Mouse (Mus musculus): ENCODE results near the gene Nfrkb. TPM values are rescaled to one million over a fixed set of nuclear protein-coding genes. Genes with fewer than 3 reads are reported as not detected.

Nfrkb gene
- polyA plus RNA-seq (2014; fragmentation: Illumina TruSeq; extraction: RNeasy Lipid Tissue Mini Kit (QIAGEN cat#74804); ENCODE audit: low read depth, low replicate concordance) = 6.7 TPM

DNA sequence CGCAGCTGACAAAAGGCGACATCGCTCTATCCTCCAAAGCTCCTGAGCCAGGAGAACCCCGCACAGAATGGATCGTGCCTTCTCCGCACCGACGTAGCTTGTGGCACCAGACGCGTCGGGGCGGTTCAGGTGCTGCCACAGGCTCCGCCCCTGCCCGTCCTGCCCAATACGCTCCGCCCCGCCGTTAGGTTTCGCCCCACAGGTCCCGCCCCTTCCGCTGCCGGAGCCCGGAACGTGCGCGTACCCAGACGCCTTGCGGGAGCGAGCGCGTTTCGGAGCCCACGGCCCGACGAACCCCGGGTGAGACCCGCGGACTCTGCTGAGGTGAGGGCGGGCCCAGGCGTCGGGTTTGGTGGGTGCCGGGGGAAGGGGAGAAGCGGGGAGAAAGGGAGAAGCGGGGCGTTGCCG is at the start of gene Nfrkb:
Nfrkb (plus strand) TSS at position 246 of the 408 bp plus-strand sequence.

DNA sequence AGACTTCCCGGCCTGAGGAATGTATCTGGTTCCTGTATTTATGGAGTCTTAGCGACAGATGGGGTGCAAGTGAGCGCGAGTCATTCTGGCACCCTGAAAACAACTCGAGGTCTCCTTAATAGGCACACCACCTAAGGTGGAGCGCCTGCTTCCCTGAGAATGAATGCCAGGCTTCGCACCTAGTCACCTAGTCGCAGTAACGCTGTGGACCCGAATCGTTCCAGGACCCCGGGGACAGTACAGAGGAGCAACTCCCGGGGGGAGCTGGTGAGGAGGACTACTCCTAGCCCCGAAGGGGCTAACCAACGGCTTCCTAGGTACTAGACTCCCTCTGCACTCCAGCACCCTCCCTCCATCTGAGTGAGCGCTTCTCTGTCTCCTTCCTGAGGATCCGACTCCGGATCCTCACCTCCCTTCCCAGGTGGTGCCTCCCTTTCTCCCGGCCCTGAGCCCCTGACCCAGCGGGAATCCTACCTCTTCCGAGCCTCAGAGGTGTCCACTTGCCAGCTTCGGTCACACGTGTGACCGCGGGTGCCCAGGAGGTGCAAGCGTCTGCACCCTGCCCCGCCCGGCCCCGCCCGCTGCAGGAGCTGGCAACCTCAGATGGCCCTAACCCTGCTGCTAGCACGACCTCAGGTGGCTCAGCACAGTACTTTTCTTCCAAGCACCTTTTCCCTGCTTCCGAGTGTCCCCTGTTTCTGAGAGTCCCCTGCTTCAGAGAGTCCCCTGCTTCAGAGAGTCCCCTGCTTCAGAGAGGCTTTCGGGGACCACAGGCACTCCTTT is 77.9 kb downstream of the Nfrkb start, which contains the start of gene Tmem45b:
Tmem45b (minus strand) TSS at position 771 of the 783 bp plus-strand sequence.

Other genes with a start within 250 kb of the Nfrkb start
- 177 TPM for gene Aplp2, start 174.4 kb upstream of the Nfrkb start, polyA plus RNA-seq (2014; fragmentation: Illumina TruSeq; extraction: RNeasy Lipid Tissue Mini Kit (QIAGEN cat#74804); ENCODE audit: low read depth, low replicate concordance)
- 4.6 TPM for gene Prdm10, start 105.7 kb upstream of the Nfrkb start, polyA plus RNA-seq (2014; fragmentation: Illumina TruSeq; extraction: RNeasy Lipid Tissue Mini Kit (QIAGEN cat#74804); ENCODE audit: low read depth, low replicate concordance)
- gene Tmem45b, start 78.3 kb downstream of the Nfrkb start, polyA plus RNA-seq (2014; fragmentation: Illumina TruSeq; extraction: RNeasy Lipid Tissue Mini Kit (QIAGEN cat#74804); ENCODE audit: low read depth, low replicate concordance) = 3.7 TPM

All from testis, adult 10 weeks (tissue).